Mouse (Mus musculus) thymus, adult 18-20 months (tissue): ENCODE data around the gene Exoc7.

Experiments
- DNase-seq, 2 experiments: peaks; one replicate each; pipeline ENCODE4 v3.0.0; 2022; ENCODE audit warnings: mixed read lengths in 2 of 2

The Exoc7 gene

GRCm38 (mm10) chr11:116307019-116307725 is at the start of gene Exoc7:
TSS of gene Exoc7 (minus strand) at chr11:116307233.
- no peak for DNase-seq

- peak; percentile 67 to 77 for DNase-seq
These were observed 47.5 kb upstream of the Exoc7 start for GRCm38 (mm10) chr11:116354521-116354920.

GRCm38 (mm10) chr11:116353535-116353934 is 46.5 kb upstream of the Exoc7 start:
- DNase-seq, result no peak

- DNase-seq, result no peak
These were observed 44.3 kb upstream of the Exoc7 start for GRCm38 (mm10) chr11:116351294-116351693.

GRCm38 (mm10) chr11:116347955-116348354 is 40.9 kb upstream of the Exoc7 start:
- no peak for DNase-seq

GRCm38 (mm10) chr11:116347012-116347411 is 40.0 kb upstream of the Exoc7 start:
- DNase-seq, result no peak

- no peak for DNase-seq
These were observed 35.2 kb upstream of the Exoc7 start for GRCm38 (mm10) chr11:116342069-116342791.

GRCm38 (mm10) chr11:116337531-116337930 is 30.5 kb upstream of the Exoc7 start:
- no peak for DNase-seq

- no peak for DNase-seq
These were observed 30.0 kb upstream of the Exoc7 start for GRCm38 (mm10) chr11:116337000-116337399.

GRCm38 (mm10) chr11:116336393-116336792 is 29.4 kb upstream of the Exoc7 start:
- no peak for DNase-seq

- peak; percentile 91 to 94 for DNase-seq
These were observed 28.4 kb upstream of the Exoc7 start, which contains the start of gene Foxj1 for GRCm38 (mm10) chr11:116335244-116336036. TSS of gene Foxj1 (minus strand) at chr11:116335399.

GRCm38 (mm10) chr11:116334417-116334782 is 27.4 kb upstream of the Exoc7 start:
- no peak for DNase-seq

- DNase-seq, result no peak
These were observed 26.7 kb upstream of the Exoc7 start for GRCm38 (mm10) chr11:116333526-116334416.

GRCm38 (mm10) chr11:116332983-116333270 is 25.9 kb upstream of the Exoc7 start:
- no peak for DNase-seq

GRCm38 (mm10) chr11:116332232-116332982 is 25.4 kb upstream of the Exoc7 start:
- DNase-seq, result no peak

- no peak for DNase-seq
These were observed 23.1 kb upstream of the Exoc7 start for GRCm38 (mm10) chr11:116330211-116330518.

- DNase-seq, result no peak
These were observed 22.5 kb upstream of the Exoc7 start for GRCm38 (mm10) chr11:116329314-116330210.

GRCm38 (mm10) chr11:116326963-116327603 is 20.1 kb upstream of the Exoc7 start:
- DNase-seq, result no peak

GRCm38 (mm10) chr11:116318719-116319659 is 12.0 kb upstream of the Exoc7 start:
- peak; percentile 59 to 62 for DNase-seq
